Mouse (Mus musculus): ENCODE measurements at regions not wholly inside any gene's neighbourhood (a gene's known extent, or its start where the extent isn't known, plus 50 kb on each side); places are given as distances from the start of the nearest gene placed in this dataset.

GRCm38 (mm10) chr7:40655391-40655790, 242.7 kb upstream of the Vstm2b start:
- in situ Hi-C loops (cut with MboI; ENCODE audit: unreplicated experiment in 2 of 2), result no loop called here

DNA sequence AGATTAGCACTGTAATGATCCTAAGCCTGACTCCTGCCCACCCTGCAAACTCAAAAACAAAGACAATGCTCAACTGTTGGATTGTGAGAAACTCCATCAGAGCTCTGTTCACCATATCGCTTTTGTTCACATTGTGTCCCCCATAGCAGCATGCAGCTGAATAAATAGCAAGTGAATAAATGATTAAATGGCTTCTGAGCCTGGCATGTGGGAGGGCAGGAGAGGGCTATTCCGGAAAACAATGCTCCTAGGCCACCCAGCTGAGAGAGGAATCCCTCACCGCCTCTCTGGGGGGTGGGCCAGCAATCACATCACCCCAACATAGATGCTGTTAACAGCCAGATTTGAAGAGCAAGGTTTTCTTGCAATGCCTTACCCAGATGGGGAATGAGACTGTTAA, 238.5 kb upstream of the Vstm2b start:
- in situ Hi-C loops (cut with MboI; ENCODE audit: unreplicated experiment in 2 of 2), result loop anchor here in 1 of 2 experiments (10.0 kb wide), 1 partner anchor 45 kb away; no protein-coding TSS in a partner anchor

GRCm38 (mm10) chr7:40663781-40664180, 234.3 kb upstream of the Vstm2b start:
- in situ Hi-C loops (cut with MboI; ENCODE audit: unreplicated experiment in 2 of 2), result loop anchor here in 1 of 2 experiments (10.0 kb wide), 1 partner anchor 49 kb away; no protein-coding TSS in a partner anchor

GRCm38 (mm10) chr7:40666625-40667024, 231.5 kb upstream of the Vstm2b start:
- in situ Hi-C loops (cut with MboI; ENCODE audit: unreplicated experiment in 2 of 2), result loop anchor here in 1 of 2 experiments (10.0 kb wide), 1 partner anchor 52 kb away; no protein-coding TSS in a partner anchor

DNA sequence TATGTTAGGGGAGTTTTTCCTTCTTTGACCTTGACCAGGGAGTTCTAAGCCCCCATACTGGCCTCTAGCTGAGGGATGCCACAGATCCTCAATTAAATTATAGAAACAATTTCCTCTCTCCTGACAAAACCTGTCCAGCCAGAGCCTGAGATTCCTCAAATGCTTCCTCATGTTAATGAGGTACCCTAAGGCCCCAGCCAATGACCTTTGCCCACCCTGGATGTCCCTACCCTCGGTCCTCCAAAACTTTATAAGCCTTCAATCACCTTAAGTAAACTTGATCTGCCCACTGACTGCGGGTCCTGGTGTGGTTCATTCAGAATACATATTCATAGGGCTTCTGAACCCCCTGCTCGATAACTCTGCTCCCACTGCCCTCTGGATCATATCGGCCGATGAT, 227.7 kb upstream of the Vstm2b start:
- in situ Hi-C loops (cut with MboI; ENCODE audit: unreplicated experiment in 2 of 2), result no loop called here

- in situ Hi-C loops (cut with MboI; ENCODE audit: unreplicated experiment in 2 of 2), result no loop called here
Observed at GRCm38 (mm10) chr7:40671068-40671467, 227.1 kb upstream of the Vstm2b start.

- in situ Hi-C loops (cut with MboI; ENCODE audit: unreplicated experiment in 2 of 2), result no loop called here
Observed at GRCm38 (mm10) chr7:40672348-40672747, 225.8 kb upstream of the Vstm2b start.

GRCm38 (mm10) chr7:40674397-40674796, 223.7 kb upstream of the Vstm2b start:
- in situ Hi-C loops (cut with MboI; ENCODE audit: unreplicated experiment in 2 of 2), result no loop called here

GRCm38 (mm10) chr7:40677601-40678000, 220.5 kb upstream of the Vstm2b start:
- in situ Hi-C loops (cut with MboI; ENCODE audit: unreplicated experiment in 2 of 2), result no loop called here

- in situ Hi-C loops (cut with MboI; ENCODE audit: unreplicated experiment in 2 of 2), result no loop called here
Observed at GRCm38 (mm10) chr7:40680567-40680966, 217.6 kb upstream of the Vstm2b start.

- in situ Hi-C loops (cut with MboI; ENCODE audit: unreplicated experiment in 2 of 2), result no loop called here
Observed at GRCm38 (mm10) chr7:40680993-40681392, 217.1 kb upstream of the Vstm2b start.

DNA sequence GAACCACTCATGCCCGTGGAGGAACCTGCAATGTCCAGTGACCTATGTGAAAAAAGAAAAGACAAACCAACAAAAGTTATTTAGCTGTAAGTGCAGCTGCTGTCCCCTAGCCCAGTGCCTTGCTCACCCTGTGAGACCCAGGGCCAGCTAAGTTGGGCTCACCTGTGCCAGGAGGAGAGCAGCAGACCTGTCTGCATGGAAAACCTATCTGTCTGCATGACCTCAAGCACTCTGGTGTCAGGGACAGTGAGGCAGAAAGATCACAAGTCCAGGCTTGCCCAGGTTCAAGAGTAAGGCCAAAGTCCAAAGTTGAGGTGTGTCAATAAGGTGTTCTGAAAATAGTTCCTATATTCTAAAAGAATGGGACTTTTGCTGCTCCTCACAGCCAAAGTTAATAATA, 215.0 kb upstream of the Vstm2b start:
- in situ Hi-C loops (cut with MboI; ENCODE audit: unreplicated experiment in 2 of 2), result no loop called here

DNA sequence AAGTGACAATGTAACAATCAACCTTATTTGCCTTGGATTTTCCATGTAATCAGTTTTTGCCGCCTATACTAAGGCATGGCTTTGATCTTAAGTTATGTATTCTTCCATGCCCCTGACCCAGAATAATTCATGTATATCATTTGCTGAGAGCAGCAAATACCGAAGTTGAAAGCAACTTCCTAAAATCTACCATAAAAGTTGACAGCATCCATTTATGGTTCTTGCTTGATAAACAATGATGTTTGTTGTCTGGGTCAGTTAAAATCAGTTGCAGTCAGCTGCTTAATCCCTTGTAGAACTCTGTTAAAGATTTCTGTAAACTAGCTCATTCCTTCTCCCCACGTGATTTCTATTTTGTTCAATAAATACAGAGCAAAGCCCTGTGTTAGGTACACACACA, 214.5 kb upstream of the Vstm2b start:
- in situ Hi-C loops (cut with MboI; ENCODE audit: unreplicated experiment in 2 of 2), result no loop called here

- in situ Hi-C loops (cut with MboI; ENCODE audit: unreplicated experiment in 2 of 2), result no loop called here
Observed at GRCm38 (mm10) chr7:40687005-40687404, 211.1 kb upstream of the Vstm2b start.

GRCm38 (mm10) chr7:40688546-40688945, 209.6 kb upstream of the Vstm2b start:
- in situ Hi-C loops (cut with MboI; ENCODE audit: unreplicated experiment in 2 of 2), result no loop called here

- in situ Hi-C loops (cut with MboI; ENCODE audit: unreplicated experiment in 2 of 2), result no loop called here
Observed at GRCm38 (mm10) chr7:40693755-40694154, 204.4 kb upstream of the Vstm2b start.

DNA sequence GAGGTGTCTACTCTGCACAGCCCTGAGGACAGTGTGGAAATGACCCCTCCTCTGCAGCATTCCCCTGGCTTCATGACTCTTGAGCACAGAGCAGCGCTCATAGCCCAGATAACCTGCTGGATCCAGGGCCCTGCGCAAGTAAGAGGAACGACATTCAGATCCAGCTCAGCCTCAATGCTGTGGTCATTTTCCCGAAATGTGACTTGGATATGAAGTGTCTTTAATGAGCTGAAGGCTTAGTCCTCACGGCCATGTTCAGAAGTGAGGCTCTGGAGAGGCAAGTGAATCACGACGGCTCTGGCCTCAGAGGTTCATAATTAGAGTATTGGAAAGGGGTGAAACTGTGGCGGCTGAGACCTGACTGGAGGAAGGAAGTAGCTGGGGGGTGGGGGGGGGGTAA, 200.6 kb upstream of the Vstm2b start:
- in situ Hi-C loops (cut with MboI; ENCODE audit: unreplicated experiment in 2 of 2), result no loop called here

DNA sequence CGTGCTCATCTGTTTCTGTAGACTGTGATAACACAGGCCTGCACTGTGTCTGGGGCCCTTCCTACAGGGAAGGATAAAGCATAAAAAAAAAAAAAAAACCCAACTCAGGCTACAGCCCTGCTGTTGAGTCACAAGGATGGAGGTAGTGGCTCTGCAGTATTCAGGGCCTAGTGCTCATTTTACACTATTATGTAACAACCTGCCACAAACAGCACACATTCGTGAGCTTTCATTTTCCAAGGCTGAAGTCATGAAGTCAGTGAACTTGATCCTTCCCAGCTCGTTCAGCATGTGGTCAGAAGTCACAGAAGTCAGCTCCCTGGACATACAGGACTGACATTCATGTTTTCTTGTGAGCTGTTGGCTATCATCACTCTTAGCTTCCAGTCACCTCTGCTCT, 199.8 kb upstream of the Vstm2b start:
- in situ Hi-C loops (cut with MboI; ENCODE audit: unreplicated experiment in 2 of 2), result no loop called here

DNA sequence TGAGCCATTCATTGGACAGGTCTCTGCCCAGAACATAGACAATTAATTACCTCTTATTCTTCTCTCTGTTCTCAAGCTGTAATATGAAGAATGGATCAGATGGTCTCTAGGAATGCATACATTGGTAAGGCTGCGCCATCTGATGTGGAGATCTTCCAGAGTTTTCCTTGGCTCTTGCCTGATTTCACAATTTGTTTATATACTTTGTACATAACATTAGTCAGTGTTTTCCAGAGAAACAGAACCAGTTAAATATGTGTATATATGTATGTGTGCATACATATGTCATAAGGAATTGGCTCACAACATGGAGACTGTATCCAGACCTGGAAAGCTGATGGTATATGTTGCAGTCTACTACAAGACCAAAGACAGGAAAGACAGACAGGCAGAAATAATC, 198.5 kb upstream of the Vstm2b start:
- in situ Hi-C loops (cut with MboI; ENCODE audit: unreplicated experiment in 2 of 2), result no loop called here

DNA sequence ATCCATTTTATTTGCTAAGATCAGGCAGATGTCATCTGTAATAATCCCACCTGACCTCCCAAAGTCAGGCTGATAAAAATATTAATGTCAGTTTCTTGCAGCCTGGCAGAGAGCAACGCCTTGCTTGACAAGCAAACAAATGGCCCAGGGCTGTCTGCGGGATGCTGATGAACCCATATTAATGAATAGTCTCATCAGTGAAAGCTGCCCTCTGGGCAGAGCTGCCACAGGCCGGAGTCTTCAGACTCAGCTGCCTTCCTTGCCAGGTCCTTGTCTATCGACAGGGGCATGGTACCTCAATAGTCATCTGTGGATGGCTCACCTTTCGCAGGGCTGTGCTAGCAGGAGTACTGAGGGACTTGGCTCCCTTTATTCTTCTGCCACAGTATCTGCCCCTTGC, 197.5 kb upstream of the Vstm2b start:
- in situ Hi-C loops (cut with MboI; ENCODE audit: unreplicated experiment in 2 of 2), result no loop called here

GRCm38 (mm10) chr7:40702191-40703045, 195.7 kb upstream of the Vstm2b start:
- in situ Hi-C loops (cut with MboI; ENCODE audit: unreplicated experiment in 2 of 2), result no loop called here

GRCm38 (mm10) chr7:40708231-40708630, 189.9 kb upstream of the Vstm2b start:
- in situ Hi-C loops (cut with MboI; ENCODE audit: unreplicated experiment in 2 of 2), result no loop called here

All from v-Abl transformed pro-B cells (cell line).